Mouse (Mus musculus): ENCODE measurements at regions not wholly inside any gene's neighbourhood (a gene's known extent, or its start where the extent isn't known, plus 50 kb on each side); places are given as distances from the start of the nearest gene placed in this dataset.

- Histone ChIP-seq H3K36me3 (ENCODE audit: control insufficient read depth, insufficient read depth, low read length, poor library complexity, severe bottlenecking) (no peaks in the 10 kb centered on the region), H3K27me3 (ENCODE audit: control insufficient read depth, insufficient read depth, low read length, poor library complexity, severe bottlenecking) (no peaks in the 10 kb centered on the region), H3K9me3 (replicated peaks; ENCODE audit: control insufficient read depth, insufficient read depth, low read length, poor library complexity, severe bottlenecking) (no peaks in the 10 kb centered on the region), H3K4me1 (ENCODE audit: control insufficient read depth, insufficient read depth, low read length) (peaks cover 3% of the 10 kb centered on the region), H3K4me3 (ENCODE audit: low read depth, low read length) (no peak overlapping the region), H3K27ac (ENCODE audit: insufficient read depth, low read length) (no peak overlapping the region), H3K9ac (ENCODE audit: low read depth, poor library complexity, severe bottlenecking) (no peak overlapping the region)
- TF ChIP-seq CTCF (IDR thresholded peaks at IDR 0.05; ENCODE audit: low read depth, low read length), result no peak
- TF ChIP-seq POLR2A (IDR thresholded peaks at IDR 0.05; ENCODE audit: insufficient read depth, low read length), result no peak
- TF ChIP-seq EP300 (IDR thresholded peaks at IDR 0.05; ENCODE audit: insufficient read depth, low read depth, low read length), result no peak
These were observed 167.7 kb downstream of the Tex36 start for GRCm38 (mm10) chr7:133434027-133434820.

- Histone ChIP-seq H3K27ac (ENCODE audit: insufficient read depth, low read length) (no peak overlapping the region), H3K4me1 (ENCODE audit: control insufficient read depth, insufficient read depth, low read length) (no peaks in the 10 kb centered on the region), H3K9ac (ENCODE audit: low read depth, poor library complexity, severe bottlenecking) (no peak overlapping the region), H3K36me3 (ENCODE audit: control insufficient read depth, insufficient read depth, low read length, poor library complexity, severe bottlenecking) (no peaks in the 10 kb centered on the region), H3K4me3 (ENCODE audit: low read depth, low read length) (no peak overlapping the region), H3K9me3 (replicated peaks; ENCODE audit: control insufficient read depth, insufficient read depth, low read length, poor library complexity, severe bottlenecking) (no peaks in the 10 kb centered on the region), H3K27me3 (ENCODE audit: control insufficient read depth, insufficient read depth, low read length, poor library complexity, severe bottlenecking) (no peaks in the 10 kb centered on the region)
- TF ChIP-seq CTCF (IDR thresholded peaks at IDR 0.05; ENCODE audit: low read depth, low read length), result no peak
- no peak for TF ChIP-seq POLR2A (IDR thresholded peaks at IDR 0.05; ENCODE audit: insufficient read depth, low read length)
- no peak for TF ChIP-seq EP300 (IDR thresholded peaks at IDR 0.05; ENCODE audit: insufficient read depth, low read depth, low read length)
These were observed 169.6 kb downstream of the Tex36 start for GRCm38 (mm10) chr7:133432343-133432742.

GRCm38 (mm10) chr7:133402072-133402471, 199.9 kb downstream of the Tex36 start:
- Histone ChIP-seq H3K27me3 (ENCODE audit: control insufficient read depth, insufficient read depth, low read length, poor library complexity, severe bottlenecking) (no peaks in the 10 kb centered on the region), H3K9ac (ENCODE audit: low read depth, poor library complexity, severe bottlenecking) (no peak overlapping the region)

GRCm38 (mm10) chr7:133400691-133401090, 201.3 kb downstream of the Tex36 start:
- H3K36me3 ChIP-seq (ENCODE audit: control insufficient read depth, insufficient read depth, low read length, poor library complexity, severe bottlenecking), result no peaks in the 10 kb centered on the region
- H3K4me1 ChIP-seq (ENCODE audit: control insufficient read depth, insufficient read depth, low read length), result no peaks in the 10 kb centered on the region
- H3K4me3 ChIP-seq (ENCODE audit: low read depth, low read length), result no peak overlapping the region
- no peak overlapping the region for H3K9ac ChIP-seq (ENCODE audit: low read depth, poor library complexity, severe bottlenecking)
- 0 out of 2 replicates have a peak, but pooled peaks cover 2% of the 10 kb centered on the region for H3K9me3 ChIP-seq (replicated peaks; ENCODE audit: control insufficient read depth, insufficient read depth, low read length, poor library complexity, severe bottlenecking)
- TF ChIP-seq EP300 (IDR thresholded peaks at IDR 0.05; ENCODE audit: insufficient read depth, low read depth, low read length) (no peak), POLR2A (IDR thresholded peaks at IDR 0.05; ENCODE audit: insufficient read depth, low read length) (no peak), CTCF (IDR thresholded peaks at IDR 0.05; ENCODE audit: low read depth, low read length) (no peak)
- H3K27ac ChIP-seq (ENCODE audit: insufficient read depth, low read length), result no peak overlapping the region
- H3K27me3 ChIP-seq (ENCODE audit: control insufficient read depth, insufficient read depth, low read length, poor library complexity, severe bottlenecking), result no peaks in the 10 kb centered on the region

More at GRCm38 (mm10) chr7:133402072-133402471, 199.9 kb downstream of the Tex36 start:
- Histone ChIP-seq H3K4me1 (ENCODE audit: control insufficient read depth, insufficient read depth, low read length) (no peaks in the 10 kb centered on the region), H3K36me3 (ENCODE audit: control insufficient read depth, insufficient read depth, low read length, poor library complexity, severe bottlenecking) (no peaks in the 10 kb centered on the region), H3K27ac (ENCODE audit: insufficient read depth, low read length) (no peak overlapping the region), H3K4me3 (ENCODE audit: low read depth, low read length) (no peak overlapping the region), H3K9me3 (replicated peaks; ENCODE audit: control insufficient read depth, insufficient read depth, low read length, poor library complexity, severe bottlenecking) (0 out of 2 replicates have a peak, but pooled peaks cover 2% of the 10 kb centered on the region)
- TF ChIP-seq POLR2A (IDR thresholded peaks at IDR 0.05; ENCODE audit: insufficient read depth, low read length) (no peak), EP300 (IDR thresholded peaks at IDR 0.05; ENCODE audit: insufficient read depth, low read depth, low read length) (no peak), CTCF (IDR thresholded peaks at IDR 0.05; ENCODE audit: low read depth, low read length) (no peak)

GRCm38 (mm10) chr7:133388716-133389115, 213.2 kb downstream of the Tex36 start:
- H3K9me3 ChIP-seq (replicated peaks; ENCODE audit: control insufficient read depth, insufficient read depth, low read length, poor library complexity, severe bottlenecking), result no peaks in the 10 kb centered on the region
- no peaks in the 10 kb centered on the region for H3K27me3 ChIP-seq (ENCODE audit: control insufficient read depth, insufficient read depth, low read length, poor library complexity, severe bottlenecking)
- TF ChIP-seq CTCF (IDR thresholded peaks at IDR 0.05; ENCODE audit: low read depth, low read length) (no peak), POLR2A (IDR thresholded peaks at IDR 0.05; ENCODE audit: insufficient read depth, low read length) (no peak), EP300 (IDR thresholded peaks at IDR 0.05; ENCODE audit: insufficient read depth, low read depth, low read length) (no peak)
- H3K36me3 ChIP-seq (ENCODE audit: control insufficient read depth, insufficient read depth, low read length, poor library complexity, severe bottlenecking), result no peaks in the 10 kb centered on the region
- H3K4me3 ChIP-seq (ENCODE audit: low read depth, low read length), result no peak overlapping the region
- H3K27ac ChIP-seq (ENCODE audit: insufficient read depth, low read length), result no peak overlapping the region
- H3K9ac ChIP-seq (ENCODE audit: low read depth, poor library complexity, severe bottlenecking), result no peak overlapping the region
- H3K4me1 ChIP-seq (ENCODE audit: control insufficient read depth, insufficient read depth, low read length), result no peaks in the 10 kb centered on the region

GRCm38 (mm10) chr7:133382032-133382712, 219.8 kb downstream of the Tex36 start:
- Histone ChIP-seq H3K9ac (ENCODE audit: low read depth, poor library complexity, severe bottlenecking) (no peak overlapping the region), H3K36me3 (ENCODE audit: control insufficient read depth, insufficient read depth, low read length, poor library complexity, severe bottlenecking) (no peaks in the 10 kb centered on the region), H3K4me3 (ENCODE audit: low read depth, low read length) (no peak overlapping the region), H3K9me3 (replicated peaks; ENCODE audit: control insufficient read depth, insufficient read depth, low read length, poor library complexity, severe bottlenecking) (no peaks in the 10 kb centered on the region), H3K27me3 (ENCODE audit: control insufficient read depth, insufficient read depth, low read length, poor library complexity, severe bottlenecking) (no peaks in the 10 kb centered on the region), H3K4me1 (ENCODE audit: control insufficient read depth, insufficient read depth, low read length) (no peaks in the 10 kb centered on the region), H3K27ac (ENCODE audit: insufficient read depth, low read length) (no peak overlapping the region)
- TF ChIP-seq EP300 (IDR thresholded peaks at IDR 0.05; ENCODE audit: insufficient read depth, low read depth, low read length), result no peak
- no peak for TF ChIP-seq POLR2A (IDR thresholded peaks at IDR 0.05; ENCODE audit: insufficient read depth, low read length)
- TF ChIP-seq CTCF (IDR thresholded peaks at IDR 0.05; ENCODE audit: low read depth, low read length), result no peak
